Comparison of ENCODE assay signal across 9 mouse cellular contexts in genomic region chr7:109708961-109709382, GRCm38 (mm10). TPM values are rescaled to one million over a fixed set of nuclear protein-coding genes. Genes with fewer than 3 reads are reported as not detected.
DNase-seq lines count a peak whose midpoint lies in the region; ATAC-seq lines count a peak whose summit lies in the region.
"Had no signal": no experiment of that assay in that cellular context is flagged by ENCODE, and none has a peak within 500 bp of the region (broad histone marks: within the 10 kb centered on the region; RNA-seq: fewer than 3 reads in every experiment).

No protein-coding gene starts in this region.

- DNase-seq in 3T3-L1 (ENCODE audit: low read depth, low spot score): peak; percentile 93
- DNase-seq in brain, adult 2 months (ENCODE audit: low read depth, low spot score): peak; percentile 30
- DNase-seq in kidney, postnatal 4 days: peak; percentile 64 to 77
- no peak for DNase-seq in midbrain, embryonic 11.5 days (ENCODE audit: low spot score, missing footprints)
- DNase-seq in midbrain, embryonic 10.5 days (ENCODE audit: low spot score): no peak
- no peak for DNase-seq in thymus, adult 18-20 months
- no peak for DNase-seq in ovary, postnatal 36 days (ENCODE audit: low spot score)
- DNase-seq: layer of hippocampus, postnatal 36 days had no signal

- no peak for ATAC-seq in heart, embryonic 12.5 days (ENCODE audit: insufficient number of reproducible peaks, low FRiP score)
- ATAC-seq in midbrain, embryonic 11.5 days (ENCODE audit: low FRiP score): no peak

- peaks cover 40% of the 10 kb centered on the region for H3K4me1 ChIP-seq in heart, embryonic 12.5 days (replicated peaks)
- peaks cover 3% of the 10 kb centered on the region; the same call in 1 of the 2 replicates for H3K4me1 ChIP-seq in midbrain, embryonic 11.5 days (ENCODE audit: control insufficient read depth, insufficient read depth, low read length)
- H3K4me1 ChIP-seq in midbrain, embryonic 10.5 days: peaks cover 6% of the 10 kb centered on the region

- peak overlapping the region; percentile 81 for H3K27ac ChIP-seq in heart, embryonic 12.5 days (ENCODE audit: poor library complexity, severe bottlenecking)
- H3K27ac ChIP-seq in midbrain, embryonic 11.5 days (ENCODE audit: low read depth, low read length): no peak overlapping the region
- no peak overlapping the region for H3K27ac ChIP-seq in midbrain, embryonic 10.5 days (replicated peaks)

- no peak overlapping the region for H3K4me3 ChIP-seq in heart, embryonic 12.5 days
- no peak overlapping the region for H3K4me3 ChIP-seq in midbrain, embryonic 11.5 days (ENCODE audit: low read depth, low read length)
- no peak overlapping the region for H3K4me3 ChIP-seq in midbrain, embryonic 10.5 days

- 17% methylated on average over 3 of the region's 3 CpGs for WGBS in heart, embryonic 12.5 days
- 73% methylated on average over 3 of the region's 3 CpGs for WGBS in midbrain, embryonic 11.5 days
- WGBS in midbrain, embryonic 10.5 days: 79% methylated on average over 3 of the region's 3 CpGs

- no peaks in the 10 kb centered on the region for H3K9me3 ChIP-seq in heart, embryonic 12.5 days (replicated peaks)
- no peaks in the 10 kb centered on the region for H3K9me3 ChIP-seq in midbrain, embryonic 11.5 days (ENCODE audit: control insufficient read depth, low read length)
- H3K9me3 ChIP-seq in midbrain, embryonic 10.5 days (replicated peaks): no peaks in the 10 kb centered on the region

- H3K36me3 ChIP-seq in heart, embryonic 12.5 days: peaks cover 28% of the 10 kb centered on the region
- 0 out of 2 replicates have a peak, but pooled peaks cover 2% of the 10 kb centered on the region for H3K36me3 ChIP-seq in midbrain, embryonic 11.5 days (ENCODE audit: control insufficient read depth, insufficient read depth, low read length)
- peaks cover 58% of the 10 kb centered on the region for H3K36me3 ChIP-seq in midbrain, embryonic 10.5 days

- H3K4me2 ChIP-seq in heart, embryonic 12.5 days: peak overlapping the region; percentile 11; the same call in 1 of the 2 replicates
- no peak overlapping the region for H3K4me2 ChIP-seq in midbrain, embryonic 11.5 days

- peak overlapping the region; percentile 52; the same call in 1 of the 2 replicates for H3K9ac ChIP-seq in heart, embryonic 12.5 days
- H3K9ac ChIP-seq in midbrain, embryonic 11.5 days (ENCODE audit: low read length): no peak overlapping the region

- no peaks in the 10 kb centered on the region for H3K27me3 ChIP-seq in heart, embryonic 12.5 days (replicated peaks)
- H3K27me3 ChIP-seq in midbrain, embryonic 11.5 days (ENCODE audit: control insufficient read depth, insufficient read depth, low read length): no peaks in the 10 kb centered on the region
- H3K27me3 ChIP-seq in midbrain, embryonic 10.5 days (ENCODE audit: low read depth, poor library complexity, severe bottlenecking): no peaks in the 10 kb centered on the region

RNA-seq across cellular contexts. Expression of gene Akip1, which starts 5.5 kb away (rescaled TPM):
- 26.0 and 28.1 TPM in 2 replicates for polyA plus RNA-seq in heart, embryonic 12.5 days (2016; fragmentation: Nextera tagmentation; extraction: Ambion mirVana)
- 19.4 and 20.7 TPM in 2 replicates for polyA plus RNA-seq in midbrain, embryonic 11.5 days (2014; fragmentation: Nextera tagmentation; extraction: Ambion mirVana)
- polyA plus RNA-seq in midbrain, embryonic 10.5 days (2016; fragmentation: Nextera tagmentation; extraction: Ambion mirVana): 24.2 and 28.8 TPM in 2 replicates

RNA-seq across cellular contexts. Expression of gene St5, which starts 5.6 kb away (rescaled TPM):
- 40.5 and 41.0 TPM in 2 replicates for polyA plus RNA-seq in heart, embryonic 12.5 days (2016; fragmentation: Nextera tagmentation; extraction: Ambion mirVana)
- 37.9 and 41.6 TPM in 2 replicates for polyA plus RNA-seq in midbrain, embryonic 11.5 days (2014; fragmentation: Nextera tagmentation; extraction: Ambion mirVana)
- 36.3 and 42.2 TPM in 2 replicates for polyA plus RNA-seq in midbrain, embryonic 10.5 days (2016; fragmentation: Nextera tagmentation; extraction: Ambion mirVana)

RNA-seq across cellular contexts. Expression of gene BC051019, which starts 14.7 kb away (rescaled TPM):
- not detected in 2 replicates for polyA plus RNA-seq in heart, embryonic 12.5 days (2016; fragmentation: Nextera tagmentation; extraction: Ambion mirVana)
- not detected in 2 replicates for polyA plus RNA-seq in midbrain, embryonic 11.5 days (2014; fragmentation: Nextera tagmentation; extraction: Ambion mirVana)
- 0.09 and 0.19 TPM in 2 replicates for polyA plus RNA-seq in midbrain, embryonic 10.5 days (2016; fragmentation: Nextera tagmentation; extraction: Ambion mirVana)

RNA-seq across cellular contexts. Expression of gene Ascl3, which starts 22.6 kb away (rescaled TPM):
- polyA plus RNA-seq in heart, embryonic 12.5 days (2016; fragmentation: Nextera tagmentation; extraction: Ambion mirVana): not detected in 2 replicates
- 0.20 TPM in 1 of 2 replicates, not detected in the other for polyA plus RNA-seq in midbrain, embryonic 11.5 days (2014; fragmentation: Nextera tagmentation; extraction: Ambion mirVana)
- 0.20 TPM in 1 of 2 replicates, not detected in the other for polyA plus RNA-seq in midbrain, embryonic 10.5 days (2016; fragmentation: Nextera tagmentation; extraction: Ambion mirVana)

RNA-seq across cellular contexts. Expression of gene Tmem9b, which starts 43.7 kb away (rescaled TPM):
- polyA plus RNA-seq in heart, embryonic 12.5 days (2016; fragmentation: Nextera tagmentation; extraction: Ambion mirVana): 54.1 and 56.4 TPM in 2 replicates
- polyA plus RNA-seq in midbrain, embryonic 11.5 days (2014; fragmentation: Nextera tagmentation; extraction: Ambion mirVana): 63.9 and 69.4 TPM in 2 replicates
- 43.8 and 51.9 TPM in 2 replicates for polyA plus RNA-seq in midbrain, embryonic 10.5 days (2016; fragmentation: Nextera tagmentation; extraction: Ambion mirVana)

Comparison
In these comparisons a context has a peak if more than half of its experiments do, and no peak if none do; other contexts are left out.
1. DNase-seq: peak in 3T3-L1 (single experiment), brain, adult 2 months (single experiment) and kidney, postnatal 4 days (2 of 2); none in midbrain, embryonic 11.5 days (single experiment), midbrain, embryonic 10.5 days (single experiment), thymus, adult 18-20 months (0 of 2) and ovary, postnatal 36 days (single experiment).